Mouse (Mus musculus) E14TG2a.4 (cell line): Measurements from ENCODE around the gene Mob1b.

ENCODE experiments used
- CTCF ChIP-seq: conservative IDR thresholded peaks from 2 replicates; pipeline ENCODE4 v1.5.1; 2014; ENCODE audit warnings: low read length
- NANOG ChIP-seq: IDR thresholded peaks from 2 replicates; pipeline ENCODE4 v1.6.1; 2014; ENCODE audit warnings: borderline replicate concordance, low read length, mixed read lengths

GRCm38 (mm10) chr5:88699251-88699913 is 21.3 kb upstream of the Mob1b start:
- no peak for TF ChIP-seq CTCF
- no peak for TF ChIP-seq NANOG
